Mouse (Mus musculus) heart, embryonic 16.5 days (tissue): ENCODE measurements around the gene Ccng2. TPM values are rescaled to one million over a fixed set of nuclear protein-coding genes. Genes with fewer than 3 reads are reported as not detected.

Source experiments
- ATAC-seq: fragments of 200-750 bp; cut with Nextera tagmentation; replicated peaks from 2 replicates; pipeline ENCODE4 v1.8.0; 2017; ENCODE audit warnings: moderate number of reproducible peaks; ENCODE audit not compliant: insufficient read depth, low FRiP score; ENCODE audit errors: extremely low read depth
- H3K27ac ChIP-seq: fragments of 300-500 bp; sonication (generic); 2 replicates; pipeline ENCODE4 v1.5.1; 2014; ENCODE audit warnings: mild to moderate bottlenecking, low read length, control low read depth, moderate library complexity
- H3K27me3 ChIP-seq: fragments of 300-500 bp; sonication (generic); 2 replicates; pipeline ENCODE4 v1.6.1; 2014; ENCODE audit warnings: low read length, mixed read lengths; ENCODE audit not compliant: control insufficient read depth, insufficient read depth
- H3K36me3 ChIP-seq: fragments of 300-500 bp; sonication (generic); 2 replicates; pipeline ENCODE4 v1.6.1; 2014; ENCODE audit not compliant: control insufficient read depth, insufficient read depth
- H3K4me1 ChIP-seq: fragments of 300-500 bp; sonication (generic); 2 replicates; pipeline ENCODE4 v1.6.1; 2014; ENCODE audit warnings: low read length, mixed read lengths; ENCODE audit not compliant: control insufficient read depth, insufficient read depth
- H3K4me2 ChIP-seq: fragments of 300-500 bp; sonication (generic); 2 replicates; pipeline ENCODE4 v1.6.1; 2014; ENCODE audit warnings: low read depth, mild to moderate bottlenecking, control low read depth, low read length
- H3K4me3 ChIP-seq: fragments of 300-500 bp; sonication (generic); 2 replicates; pipeline ENCODE4 v1.5.1; 2014; ENCODE audit warnings: mild to moderate bottlenecking, control low read depth, low read length
- H3K9ac ChIP-seq: fragments of 300-500 bp; sonication (generic); 2 replicates; pipeline ENCODE4 v1.6.1; 2014; ENCODE audit warnings: low read length, control low read depth
- H3K9me3 ChIP-seq: fragments of 300-500 bp; sonication (generic); replicated peaks from 2 replicates; pipeline ENCODE4 v1.6.1; 2016; ENCODE audit warnings: low read length; ENCODE audit not compliant: control insufficient read depth
- WGBS: fragments of 180-500 bp; shearing (Covaris S2); extraction: QIAGEN DNeasy Blood & Tissue Kit; methylation state at CpG from one replicate; pipeline ENCODE4 v1.1.7; 2014; 5-methylcytosine and 5-hydroxymethylcytosine counted together
- polyA plus RNA-seq: library from polyadenylated mRNA; unstranded; fragments of >200 nt; fragmentation: Nextera tagmentation; extraction: Ambion mirVana; gene quantifications from 2 replicates; pipeline ENCODE4 v1.2.1, GENCODE M21; 2015

Gene Ccng2
- polyA plus RNA-seq, 1 experiment from 2014 or later, result 46.9 TPM

GRCm38 (mm10) chr5:93267851-93268606 is 972 bp downstream of the Ccng2 start:
- Histone ChIP-seq H3K9me3 (no peaks in the 10 kb centered on the region), H3K36me3 (peaks cover 21% of the 10 kb centered on the region), H3K27me3 (no peaks in the 10 kb centered on the region), H3K4me1 (peaks cover 14% of the 10 kb centered on the region), H3K4me3 (peak overlapping the region; percentile 84), H3K27ac (peak overlapping the region; percentile 94), H3K9ac (peak overlapping the region; percentile 94), H3K4me2 (peak overlapping the region; percentile 78)
- peak; percentile 76 for ATAC-seq
- under 1% methylated on average over 48 of the region's 48 CpGs for WGBS

GRCm38 (mm10) chr5:93270095-93270494 is 3.0 kb downstream of the Ccng2 start:
- Histone ChIP-seq H3K4me3 (no peak overlapping the region), H3K9me3 (no peaks in the 10 kb centered on the region), H3K36me3 (peaks cover 42% of the 10 kb centered on the region), H3K27ac (no peak overlapping the region), H3K9ac (no peak overlapping the region), H3K27me3 (no peaks in the 10 kb centered on the region), H3K4me2 (no peak overlapping the region; the same call in 1 of the 2 replicates), H3K4me1 (peaks cover 14% of the 10 kb centered on the region)
- ATAC-seq, result no peak
- 58% methylated on average over 7 of the region's 7 CpGs for WGBS

- Histone ChIP-seq H3K36me3 (peaks cover 46% of the 10 kb centered on the region), H3K4me3 (no peak overlapping the region), H3K27me3 (no peaks in the 10 kb centered on the region), H3K9me3 (no peaks in the 10 kb centered on the region), H3K27ac (no peak overlapping the region), H3K4me1 (peaks cover 10% of the 10 kb centered on the region), H3K4me2 (no peak overlapping the region), H3K9ac (no peak overlapping the region)
- 95% methylated on average over 18 of the region's 18 CpGs for WGBS
- ATAC-seq, result no peak
Measured at GRCm38 (mm10) chr5:93270721-93271120, 3.7 kb downstream of the Ccng2 start.

GRCm38 (mm10) chr5:93282446-93283107 is 15.5 kb downstream of the Ccng2 start:
- no peak overlapping the region for H3K4me3 ChIP-seq
- ATAC-seq, result peak; percentile 37; the same call in 1 of the 2 replicates
- no peaks in the 10 kb centered on the region for H3K27me3 ChIP-seq
- H3K36me3 ChIP-seq, result no peaks in the 10 kb centered on the region
- H3K27ac ChIP-seq, result no peak overlapping the region
- no peaks in the 10 kb centered on the region for H3K4me1 ChIP-seq
- no peak overlapping the region for H3K9ac ChIP-seq
- no peaks in the 10 kb centered on the region for H3K9me3 ChIP-seq
- H3K4me2 ChIP-seq, result no peak overlapping the region
- WGBS, result 60% methylated on average over 14 of the region's 14 CpGs

GRCm38 (mm10) chr5:93283109-93283508 is 16.1 kb downstream of the Ccng2 start:
- no peak for ATAC-seq
- Histone ChIP-seq H3K27ac (no peak overlapping the region), H3K27me3 (no peaks in the 10 kb centered on the region), H3K9me3 (no peaks in the 10 kb centered on the region), H3K4me2 (no peak overlapping the region), H3K4me3 (no peak overlapping the region), H3K9ac (no peak overlapping the region), H3K4me1 (no peaks in the 10 kb centered on the region), H3K36me3 (no peaks in the 10 kb centered on the region)
- WGBS, result 60% methylated on average over 7 of the region's 7 CpGs

- ATAC-seq, result no peak
- H3K27me3 ChIP-seq, result no peaks in the 10 kb centered on the region
Measured at GRCm38 (mm10) chr5:93288553-93288952, 21.5 kb downstream of the Ccng2 start.

GRCm38 (mm10) chr5:93290282-93290681 is 23.2 kb downstream of the Ccng2 start:
- Histone ChIP-seq H3K9ac (no peak overlapping the region), H3K27me3 (no peaks in the 10 kb centered on the region), H3K4me3 (no peak overlapping the region), H3K4me2 (no peak overlapping the region), H3K27ac (no peak overlapping the region), H3K9me3 (peaks cover 10% of the 10 kb centered on the region; the same call in 1 of the 2 replicates), H3K4me1 (no peaks in the 10 kb centered on the region), H3K36me3 (no peaks in the 10 kb centered on the region)
- WGBS, result 12% methylated on average over 2 of the region's 2 CpGs
- ATAC-seq, result no peak

More at GRCm38 (mm10) chr5:93288553-93288952, 21.5 kb downstream of the Ccng2 start:
- Histone ChIP-seq H3K9me3 (peaks cover 10% of the 10 kb centered on the region; the same call in 1 of the 2 replicates), H3K36me3 (no peaks in the 10 kb centered on the region), H3K4me2 (no peak overlapping the region), H3K4me3 (no peak overlapping the region), H3K9ac (no peak overlapping the region), H3K27ac (no peak overlapping the region), H3K4me1 (no peaks in the 10 kb centered on the region)

- H3K4me2 ChIP-seq, result no peak overlapping the region
- H3K4me1 ChIP-seq, result no peaks in the 10 kb centered on the region
- H3K9ac ChIP-seq, result no peak overlapping the region
- WGBS, result 58% methylated on average over 5 of the region's 5 CpGs
- ATAC-seq, result no peak
- H3K27ac ChIP-seq, result no peak overlapping the region
- no peaks in the 10 kb centered on the region for H3K27me3 ChIP-seq
- no peak overlapping the region for H3K4me3 ChIP-seq
- no peaks in the 10 kb centered on the region for H3K36me3 ChIP-seq
- H3K9me3 ChIP-seq, result peaks cover 10% of the 10 kb centered on the region; the same call in 1 of the 2 replicates
Measured at GRCm38 (mm10) chr5:93296341-93296746, 29.3 kb downstream of the Ccng2 start.

GRCm38 (mm10) chr5:93296754-93297153 is 29.7 kb downstream of the Ccng2 start:
- no peaks in the 10 kb centered on the region for H3K4me1 ChIP-seq
- no peaks in the 10 kb centered on the region for H3K36me3 ChIP-seq
- WGBS, result 69% methylated on average over 4 of the region's 4 CpGs
- no peak for ATAC-seq
- H3K9me3 ChIP-seq, result peaks cover 12% of the 10 kb centered on the region; the same call in 1 of the 2 replicates
- no peak overlapping the region for H3K4me3 ChIP-seq
- H3K27ac ChIP-seq, result no peak overlapping the region
- no peak overlapping the region for H3K9ac ChIP-seq
- H3K4me2 ChIP-seq, result no peak overlapping the region
- H3K27me3 ChIP-seq, result no peaks in the 10 kb centered on the region
